Mouse (Mus musculus) CD4-positive, CD25-positive, alpha-beta regulatory T cell (primary cell): ENCODE results near the gene Faap100. TPM values are rescaled to one million over a fixed set of nuclear protein-coding genes. Genes with fewer than 3 reads are reported as not detected.

ENCODE experiments used
- polyA plus RNA-seq: library from polyadenylated mRNA; unstranded; fragments of 100-300 nt; shearing (Covaris generic); gene quantifications from one replicate; pipeline ENCODE4 v1.2.1, GENCODE M21; 2017

Faap100 gene
- 29.6 TPM for polyA plus RNA-seq

DNA sequence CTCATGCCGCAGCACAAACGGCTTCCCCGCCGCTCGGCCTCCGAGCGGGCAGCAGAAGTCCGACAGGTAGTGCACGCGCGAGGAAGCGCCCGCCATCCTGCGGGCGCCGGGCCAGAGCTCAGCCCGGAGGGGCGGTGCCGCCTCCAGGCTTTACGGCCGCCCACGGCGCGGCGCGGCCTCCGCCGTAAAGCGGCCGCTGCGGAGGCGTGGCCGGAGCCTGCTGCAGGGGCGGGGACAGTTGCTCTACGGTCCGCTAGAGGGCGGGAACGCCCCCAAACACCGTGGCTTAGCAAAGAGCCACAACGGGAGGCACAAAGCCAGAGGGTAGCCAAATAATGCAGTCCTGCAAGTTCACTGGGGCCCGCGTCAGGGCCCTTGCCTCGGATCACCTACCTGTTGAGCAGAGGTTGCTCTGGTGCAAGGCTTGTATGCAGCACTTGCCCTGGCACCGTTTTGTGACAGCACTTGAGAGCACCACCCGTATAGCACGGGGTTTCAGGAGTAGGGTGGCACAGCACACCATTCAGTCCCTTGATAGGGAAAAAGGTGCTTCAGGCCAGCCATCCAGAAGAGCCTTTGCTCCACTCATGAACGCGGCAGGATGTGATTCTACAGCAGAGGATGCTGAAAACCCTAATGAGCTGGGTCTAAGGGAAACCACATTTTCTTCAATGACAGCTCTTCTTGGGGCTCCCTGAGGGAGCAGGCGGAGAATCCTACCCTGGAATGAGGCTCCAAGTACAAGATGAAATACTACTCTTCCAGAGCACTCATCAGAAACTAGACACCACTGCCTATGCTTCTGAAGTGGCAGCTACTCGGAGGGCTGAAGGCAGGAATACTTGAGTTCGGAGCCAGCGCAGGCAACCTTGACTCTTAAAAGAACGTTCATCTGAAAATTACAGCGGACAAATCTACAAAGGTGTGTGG is at the start of gene Faap100:
Gene Faap100 (minus strand): TSS at position 154 of the 930 bp plus-strand sequence.

GRCm38 (mm10) chr11:120361295-120361694 is 17.3 kb downstream of the Faap100 start, which contains the start of gene Fscn2:
Gene Fscn2 (plus strand): TSS chr11:120361534.

DNA sequence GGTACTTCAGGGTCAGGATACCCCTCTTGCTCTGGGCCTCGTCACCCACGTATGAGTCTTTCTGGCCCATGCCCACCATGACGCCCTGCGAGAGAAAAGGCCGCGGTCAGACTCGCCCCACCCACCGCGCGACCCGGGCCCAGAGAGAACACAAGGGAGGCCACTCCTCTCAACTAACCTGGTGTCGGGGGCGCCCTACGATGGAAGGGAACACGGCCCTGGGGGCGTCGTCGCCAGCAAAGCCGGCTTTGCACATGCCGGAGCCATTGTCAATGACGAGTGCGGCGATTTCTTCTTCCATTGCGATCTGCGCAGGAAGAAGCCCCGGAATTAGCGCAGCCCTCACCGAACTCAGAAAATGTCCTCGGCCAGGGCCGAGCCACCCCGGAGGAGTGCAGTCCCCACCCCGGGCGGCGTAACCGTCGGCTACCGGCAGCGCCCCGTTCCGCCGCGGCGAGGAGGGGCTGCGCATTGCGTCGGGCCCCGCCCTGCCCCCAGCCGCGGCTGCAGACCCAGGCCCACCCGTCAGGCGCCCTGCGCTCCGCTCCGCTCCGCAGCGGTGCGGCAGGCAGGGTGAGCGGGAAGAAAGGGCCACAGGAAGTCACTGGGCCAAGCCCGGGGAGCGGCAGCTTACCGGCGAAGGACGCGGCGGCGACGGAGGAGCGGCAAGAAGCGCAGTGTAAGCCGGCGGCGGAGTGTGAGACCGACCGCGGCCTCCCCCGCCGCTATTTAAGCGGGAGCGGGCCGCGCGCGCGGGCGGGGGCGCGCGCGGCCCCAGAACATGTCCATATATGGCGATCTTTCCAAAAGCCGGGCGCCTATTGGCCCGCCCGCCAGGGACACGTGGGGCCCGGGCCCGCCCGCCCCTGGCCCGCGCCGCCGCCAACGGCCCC is 30.5 kb downstream of the Faap100 start, which contains the start of gene Actg1:
Gene Actg1 (minus strand): TSS at position 752 of the 893 bp plus-strand sequence.

Other genes starting within 250 kb of the Faap100 start
- gene Slc38a10, start 227.4 kb downstream of the Faap100 start, polyA plus RNA-seq: 106 TPM
- gene Bahcc1, start 145.8 kb downstream of the Faap100 start, polyA plus RNA-seq: not detected
- gene Actg1, start 30.2 kb downstream of the Faap100 start, polyA plus RNA-seq: 2,226 TPM
- 0.68 TPM for gene Fscn2, start 17.2 kb downstream of the Faap100 start, polyA plus RNA-seq
- 54.4 TPM for gene Nploc4, start 58.9 kb upstream of the Faap100 start, polyA plus RNA-seq
- gene Tspan10, start 63.9 kb upstream of the Faap100 start, polyA plus RNA-seq: not detected
- gene Pde6g, start 74.7 kb upstream of the Faap100 start, polyA plus RNA-seq: 0.35 TPM
- 14.6 TPM for gene Oxld1, start 79.3 kb upstream of the Faap100 start, polyA plus RNA-seq
- 50.7 TPM for gene Ccdc137, start 79.4 kb upstream of the Faap100 start, polyA plus RNA-seq
- 36.3 TPM for gene Arl16, start 88.8 kb upstream of the Faap100 start, polyA plus RNA-seq
- gene Mrpl12, start 105.8 kb upstream of the Faap100 start, polyA plus RNA-seq: 70.7 TPM
- 8.9 TPM for gene Slc25a10, start 113.1 kb upstream of the Faap100 start, polyA plus RNA-seq
- not detected for gene Gcgr, start 151.9 kb upstream of the Faap100 start, polyA plus RNA-seq
- 144 TPM for gene Mcrip1, start 171.0 kb upstream of the Faap100 start, polyA plus RNA-seq
- not detected for gene Ppp1r27, start 172.4 kb upstream of the Faap100 start, polyA plus RNA-seq
- 244 TPM for gene P4hb, start 194.5 kb upstream of the Faap100 start, polyA plus RNA-seq
- 800 TPM for gene Arhgdia, start 202.9 kb upstream of the Faap100 start, polyA plus RNA-seq
- gene Alyref, start 219.6 kb upstream of the Faap100 start, polyA plus RNA-seq: 327 TPM
- 115 TPM for gene Anapc11, start 219.7 kb upstream of the Faap100 start, polyA plus RNA-seq
- gene Npb, start 229.7 kb upstream of the Faap100 start, polyA plus RNA-seq: 1.2 TPM
- gene Pcyt2, start 239.2 kb upstream of the Faap100 start, polyA plus RNA-seq: 159 TPM
- 300 TPM for gene Sirt7, start 246.5 kb upstream of the Faap100 start, polyA plus RNA-seq